Mouse (Mus musculus) small intestine, adult 2 months (tissue): ENCODE results near the gene Anks6. TPM values are rescaled to one million over a fixed set of nuclear protein-coding genes. Genes with fewer than 3 reads are reported as not detected.
"Not testable (repeated sequence)": the region's sequence is repeated elsewhere in the genome, so short reads cannot be mapped to it uniquely, and the experiment has no call there.

ENCODE experiments used
- H3K27ac ChIP-seq: fragments of 200-500 bp; 2 replicates; pipeline ENCODE4 v1.5.1; 2012; ENCODE audit warnings: low read depth, low read length, control low read depth, inconsistent platforms; ENCODE audit not compliant: insufficient read depth
- H3K27me3 ChIP-seq: fragments of 200-500 bp; 2 replicates; pipeline ENCODE4 v1.6.1; 2012; ENCODE audit warnings: mild to moderate bottlenecking, moderate library complexity, low read length, inconsistent platforms; ENCODE audit not compliant: control insufficient read depth, insufficient read depth
- H3K36me3 ChIP-seq: fragments of 200-500 bp; 2 replicates; pipeline ENCODE4 v1.6.1; 2012; ENCODE audit warnings: mild to moderate bottlenecking, low read length, control low read depth, inconsistent platforms; ENCODE audit not compliant: control insufficient read depth, insufficient read depth
- H3K4me1 ChIP-seq: fragments of 200-500 bp; 2 replicates; pipeline ENCODE4 v1.6.1; 2012; ENCODE audit warnings: low read length, inconsistent platforms, mixed read lengths; ENCODE audit not compliant: control insufficient read depth, insufficient read depth, insufficient read length
- H3K4me3 ChIP-seq: fragments of 200-500 bp; 2 replicates; pipeline ENCODE4 v1.5.1; 2012; ENCODE audit warnings: low read depth, mild to moderate bottlenecking, control low read depth, inconsistent platforms, low read length, moderate library complexity
- CTCF ChIP-seq: fragments of 200-500 bp; IDR thresholded peaks from 2 replicates; pipeline ENCODE4 v1.5.1; 2012; ENCODE audit warnings: low read depth, mild to moderate bottlenecking, control low read depth, inconsistent platforms, low read length, moderate library complexity, mixed read lengths; ENCODE audit not compliant: insufficient replicate concordance, insufficient read length; ENCODE audit errors: extremely low read depth
- POLR2A ChIP-seq: fragments of 200-500 bp; IDR thresholded peaks from 2 replicates; pipeline ENCODE4 v1.6.1; 2012; ENCODE audit warnings: low read depth, mild to moderate bottlenecking, control low read depth, inconsistent platforms, low read length, moderate library complexity
- WGBS: fragments of 180-500 bp; shearing (Covaris S2); methylation state at CpG from one replicate; pipeline ENCODE4 v1.1.7; 2018; 5-methylcytosine and 5-hydroxymethylcytosine counted together
- polyA plus RNA-seq: library from polyadenylated mRNA; depleted of rRNA; stranded (reverse); fragments of >200 nt; gene quantifications from 2 replicates; pipeline ENCODE4 v1.2.3, GENCODE M21; 2012

Anks6 gene
- polyA plus RNA-seq, 1 experiment = 3.0 TPM

GRCm38 (mm10) chr4:47083824-47084223 lies 26.6 kb upstream of the Anks6 start:
- 65% methylated on average over 7 of the region's 7 CpGs for WGBS
- no peak overlapping the region for H3K27ac ChIP-seq
- H3K27me3 ChIP-seq = no peaks in the 10 kb centered on the region
- TF ChIP-seq POLR2A (no peak), CTCF (no peak)
- no peak overlapping the region for H3K4me3 ChIP-seq
- H3K4me1 ChIP-seq = no peaks in the 10 kb centered on the region
- no peaks in the 10 kb centered on the region for H3K36me3 ChIP-seq

- TF ChIP-seq CTCF (no peak), POLR2A (no peak)
- 85% methylated on average over 4 of the region's 4 CpGs for WGBS
These were observed 23.4 kb upstream of the Anks6 start for GRCm38 (mm10) chr4:47080647-47081010.

GRCm38 (mm10) chr4:47079997-47080646 lies 22.9 kb upstream of the Anks6 start:
- Histone ChIP-seq H3K4me3 (peak overlapping the region; percentile 16; the same call in 1 of the 2 replicates), H3K4me1 (no peaks in the 10 kb centered on the region), H3K27me3 (no peaks in the 10 kb centered on the region), H3K27ac (0 out of 2 replicates have a peak overlapping the region, but pooled peaks have one; percentile 36), H3K36me3 (no peaks in the 10 kb centered on the region)
- TF ChIP-seq POLR2A (no peak), CTCF (no peak)
- WGBS = 85% methylated on average over 17 of the region's 17 CpGs

More at GRCm38 (mm10) chr4:47080647-47081010, 23.4 kb upstream of the Anks6 start:
- Histone ChIP-seq H3K27ac (no peak overlapping the region), H3K4me1 (no peaks in the 10 kb centered on the region), H3K36me3 (no peaks in the 10 kb centered on the region), H3K4me3 (no peak overlapping the region), H3K27me3 (no peaks in the 10 kb centered on the region)

- 11% methylated on average over 2 of the region's 2 CpGs for WGBS
- Histone ChIP-seq H3K36me3 (no peaks in the 10 kb centered on the region), H3K4me1 (no peaks in the 10 kb centered on the region), H3K27me3 (no peaks in the 10 kb centered on the region), H3K4me3 (no peak overlapping the region), H3K27ac (no peak overlapping the region)
- no peak for TF ChIP-seq CTCF
- no peak for TF ChIP-seq POLR2A
These were observed 17.8 kb upstream of the Anks6 start for GRCm38 (mm10) chr4:47075054-47075453.

- WGBS = 12% methylated on average over 1 of the region's 1 CpGs
These were observed 3.7 kb upstream of the Anks6 start for GRCm38 (mm10) chr4:47060900-47061299.

GRCm38 (mm10) chr4:47057510-47058325 lies 491 bp upstream of the Anks6 start:
- WGBS = 10% methylated on average over 25 of the region's 25 CpGs

More at GRCm38 (mm10) chr4:47060900-47061299, 3.7 kb upstream of the Anks6 start:
- no peak overlapping the region for H3K4me3 ChIP-seq
- no peak overlapping the region for H3K27ac ChIP-seq
- H3K4me1 ChIP-seq = peaks cover 4% of the 10 kb centered on the region; the same call in 1 of the 2 replicates
- TF ChIP-seq POLR2A (no peak), CTCF (no peak)
- no peaks in the 10 kb centered on the region for H3K36me3 ChIP-seq
- H3K27me3 ChIP-seq = peaks cover 9% of the 10 kb centered on the region

GRCm38 (mm10) chr4:47055570-47056080 lies 1.6 kb downstream of the Anks6 start:
- H3K36me3 ChIP-seq = no peaks in the 10 kb centered on the region
- H3K27me3 ChIP-seq = peaks cover 9% of the 10 kb centered on the region
- WGBS = over 99% methylated on average over 6 of the region's 6 CpGs
- no peak overlapping the region for H3K4me3 ChIP-seq
- no peak overlapping the region for H3K27ac ChIP-seq
- TF ChIP-seq CTCF (no peak), POLR2A (no peak)
- peaks cover 6% of the 10 kb centered on the region; the same call in 1 of the 2 replicates for H3K4me1 ChIP-seq

More at GRCm38 (mm10) chr4:47057510-47058325, 491 bp upstream of the Anks6 start:
- H3K36me3 ChIP-seq = no peaks in the 10 kb centered on the region
- peak overlapping the region; percentile 67 for H3K4me3 ChIP-seq
- TF ChIP-seq CTCF (no peak), POLR2A (no peak)
- H3K4me1 ChIP-seq = peaks cover 4% of the 10 kb centered on the region; the same call in 1 of the 2 replicates
- peaks cover 9% of the 10 kb centered on the region for H3K27me3 ChIP-seq
- H3K27ac ChIP-seq = peak overlapping the region; percentile 7; the same call in 1 of the 2 replicates

GRCm38 (mm10) chr4:47055170-47055569 lies 2.1 kb downstream of the Anks6 start:
- H3K27ac ChIP-seq, H3K4me3 ChIP-seq, H3K4me1 ChIP-seq, H3K27me3 ChIP-seq, H3K36me3 ChIP-seq: not testable (repeated sequence)
- 96% methylated on average over 9 of the region's 9 CpGs for WGBS
